In genomic region chr12:9106416-9106815, GRCm38 (mm10) we compare ENCODE assay signal across 14 mouse cellular contexts.
DNase-seq lines count a peak whose midpoint lies in the region; TF ChIP-seq lines count a peak whose summit lies in the region.
"Had no signal": no experiment of that assay in that cellular context is flagged by ENCODE, and none has a peak within 500 bp of the region (broad histone marks: within the 10 kb centered on the region; RNA-seq: fewer than 3 reads in every experiment).

No protein-coding gene starts in this region.

- TF ChIP-seq CTCF in gastrocnemius, adult 2 months (IDR thresholded peaks at IDR 0.05): no peak

- intact Hi-C loops in gastrocnemius, adult 2 months (cut with DNase I): no loop called here

- H3K27ac ChIP-seq in gastrocnemius, adult 2 months: no peak overlapping the region
- H3K27ac ChIP-seq: hindbrain, embryonic 13.5 days; liver, embryonic 13.5 days had no signal

- no peak overlapping the region for H3K4me3 ChIP-seq in gastrocnemius, adult 2 months
- H3K4me3 ChIP-seq: hindbrain, embryonic 13.5 days; liver, embryonic 13.5 days had no signal

- peak; percentile 23 for DNase-seq in gastrocnemius, postnatal 25 days
- no peak for DNase-seq in gastrocnemius, adult 2 months
- peak; percentile 36 for DNase-seq in kidney, postnatal 14 days
- no peak for DNase-seq in kidney, postnatal 36 days
- DNase-seq in 3T3-L1 (ENCODE audit: low read depth, low spot score): peak; percentile 82
- DNase-seq in heart, postnatal 4 days: peak; percentile 45
- no peak for DNase-seq in cerebellum, adult 9-11 months
- DNase-seq in adrenal gland, adult (ENCODE audit: inconsistent age in 2 of 2, low spot score in 1 of 2): no peak
- DNase-seq: cerebellum, adult 2 months; layer of hippocampus, postnatal 36 days; left cerebral cortex, postnatal 4 days; liver, embryonic 13.5 days; thymus, postnatal 14 days had no signal

Comparison
In these comparisons a context has a peak if more than half of its experiments do, and no peak if none do; other contexts are left out.
1. DNase-seq: peak in gastrocnemius, postnatal 25 days (single experiment), kidney, postnatal 14 days (single experiment), 3T3-L1 (single experiment) and heart, postnatal 4 days (single experiment); none in gastrocnemius, adult 2 months (single experiment), kidney, postnatal 36 days (0 of 2), cerebellum, adult 9-11 months (single experiment) and adrenal gland, adult (0 of 2).